Mouse (Mus musculus): ENCODE data around the gene Dydc2.

- no peak for TF ChIP-seq CTCF (IDR thresholded peaks at IDR 0.05; ENCODE audit: extremely low read depth, insufficient read depth, low read length)
- no peak for TF ChIP-seq POLR2A (IDR thresholded peaks at IDR 0.05; ENCODE audit: extremely low read depth, insufficient read depth, low read length)
Measured at GRCm38 (mm10) chr14:41070343-41070742, 1.3 kb upstream of the Dydc2 start.

All from cortical plate, adult 2 months (tissue).